Mouse (Mus musculus): ENCODE data around the gene Ttc7b. TPM values are rescaled to one million over a fixed set of nuclear protein-coding genes. Genes with fewer than 3 reads are reported as not detected.

The Ttc7b gene
- total RNA-seq, 2 experiments from 2014 or later: 164 to 180 TPM

GRCm38 (mm10) chr12:100260151-100260550 lies 260.5 kb downstream of the Ttc7b start:
- no peak for DNase-seq (ENCODE audit: extremely low spot score in 1 of 2, low spot score in 1 of 2)

DNA sequence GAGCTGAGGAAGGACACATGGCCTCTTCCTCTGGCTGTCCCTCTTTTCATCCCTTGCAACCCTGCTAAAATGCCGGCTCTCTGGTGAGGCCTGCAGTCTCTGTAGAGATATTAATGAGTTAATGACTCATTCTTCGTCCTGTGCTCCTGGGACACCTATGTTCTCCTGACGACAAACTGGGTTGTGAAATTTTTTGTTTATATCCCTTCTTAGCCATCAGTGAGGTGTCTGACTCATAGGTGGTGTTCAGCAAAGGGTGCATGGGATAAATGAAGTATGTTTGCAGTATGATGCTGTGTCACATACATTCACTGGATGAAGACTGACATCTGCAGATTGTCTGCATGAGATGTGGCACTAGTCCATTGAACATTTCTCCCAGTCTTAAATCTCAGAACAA lies 262.8 kb downstream of the Ttc7b start:
- DNase-seq (ENCODE audit: extremely low spot score in 1 of 2, low spot score in 1 of 2): no peak

GRCm38 (mm10) chr12:100255441-100255949 lies 265.1 kb downstream of the Ttc7b start:
- DNase-seq (ENCODE audit: extremely low spot score in 1 of 2, low spot score in 1 of 2): no peak

DNA sequence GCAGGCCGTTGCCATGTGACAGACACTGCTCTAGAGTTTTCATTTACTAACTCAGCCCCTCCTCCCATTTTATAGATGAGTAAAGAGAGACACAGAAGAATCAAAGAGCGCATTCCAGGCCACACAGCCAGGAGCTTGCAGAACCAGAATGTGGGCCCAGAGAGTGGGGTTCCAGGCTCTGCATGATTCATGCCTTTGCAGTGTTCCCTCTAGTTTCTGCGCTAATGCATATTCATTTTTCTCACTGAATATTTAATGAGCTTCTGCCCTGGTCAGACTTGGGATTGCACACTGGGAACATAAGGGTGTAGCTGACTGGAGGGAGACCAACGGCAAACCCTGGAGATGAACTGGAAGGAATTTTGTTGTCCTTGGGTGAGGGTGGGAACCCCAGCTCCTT lies 266.2 kb downstream of the Ttc7b start:
- DNase-seq (ENCODE audit: extremely low spot score in 1 of 2, low spot score in 1 of 2): no peak

Other genes starting within 250 kb of the Ttc7b start
- 10 to 100 TPM; 20.9 to 22.4 TPM for gene Rps6ka5, start 206.2 kb upstream of the Ttc7b start, total RNA-seq (2021)